Mouse (Mus musculus) hindbrain, embryonic 11.5 days (tissue): ENCODE measurements around the gene Olfr883. TPM values are rescaled to one million over a fixed set of nuclear protein-coding genes. Genes with fewer than 3 reads are reported as not detected.
A peak's percentile ranks its signal among the peaks of the same experiment; 100 is the strongest.

Experiments used
- ATAC-seq: fragments of 200-750 bp; cut with Nextera tagmentation; 2 replicates; pipeline ENCODE4 v1.8.0; 2017; ENCODE audit warnings: mild to moderate bottlenecking, moderate TSS enrichment, moderate library complexity; ENCODE audit not compliant: low FRiP score
- DNase-seq: peaks from one replicate; pipeline ENCODE4 v3.0.0-alpha.2; 2015; ENCODE audit warnings: low spot score
- H3K27ac ChIP-seq: fragments of 300-500 bp; sonication (generic); 2 replicates; pipeline ENCODE4 v1.5.1; 2014; ENCODE audit warnings: mild to moderate bottlenecking, low read depth, low read length
- H3K27me3 ChIP-seq: fragments of 300-500 bp; sonication (generic); 2 replicates; pipeline ENCODE4 v1.6.1; 2014; ENCODE audit warnings: mild to moderate bottlenecking, low read length, moderate library complexity, mixed read lengths; ENCODE audit not compliant: control insufficient read depth, insufficient read depth
- H3K36me3 ChIP-seq: fragments of 300-500 bp; sonication (generic); 2 replicates; pipeline ENCODE4 v1.6.1; 2014; ENCODE audit warnings: mild to moderate bottlenecking, low read length, moderate library complexity, mixed read lengths; ENCODE audit not compliant: control insufficient read depth, insufficient read depth
- H3K4me1 ChIP-seq: fragments of 300-500 bp; sonication (generic); replicated peaks from 2 replicates; pipeline ENCODE4 v1.6.1; 2014; ENCODE audit warnings: low read length, mixed read lengths; ENCODE audit not compliant: control insufficient read depth, insufficient read depth
- H3K4me2 ChIP-seq: fragments of 300-500 bp; sonication (generic); replicated peaks from 2 replicates; pipeline ENCODE4 v1.6.1; 2014; ENCODE audit warnings: mild to moderate bottlenecking, low read depth, low read length
- H3K4me3 ChIP-seq: fragments of 300-500 bp; sonication (generic); 2 replicates; pipeline ENCODE4 v1.5.1; 2014; ENCODE audit warnings: low read depth, low read length
- H3K9ac ChIP-seq: fragments of 300-500 bp; sonication (generic); 2 replicates; pipeline ENCODE4 v1.6.1; 2014; ENCODE audit warnings: low read depth, low read length
- H3K9me3 ChIP-seq: fragments of 300-500 bp; sonication (generic); 2 replicates; pipeline ENCODE4 v1.6.1; 2016; ENCODE audit warnings: low read length; ENCODE audit not compliant: control insufficient read depth
- WGBS: fragments of 180-500 bp; shearing (Covaris S2); extraction: QIAGEN DNeasy Blood & Tissue Kit; methylation state at CpG from one replicate; pipeline ENCODE4 v1.1.7; 2014; 5-methylcytosine and 5-hydroxymethylcytosine counted together
- polyA plus RNA-seq: library from polyadenylated mRNA; unstranded; fragments of >200 nt; fragmentation: Nextera tagmentation; extraction: Ambion mirVana; gene quantifications from 2 replicates; pipeline ENCODE4 v1.2.1, GENCODE M21; 2014

Olfr883 gene
- polyA plus RNA-seq, result not detected in 2 replicates

- Histone ChIP-seq H3K9me3 (no peaks in the 10 kb centered on the region), H3K9ac (no peak within 1 kb of the TSS), H3K4me2 (no peak within 1 kb of the TSS), H3K36me3 (no peaks in the 10 kb centered on the region), H3K27me3 (no peaks in the 10 kb centered on the region), H3K4me1 (no peaks in the 10 kb centered on the region), H3K27ac (no peak within 1 kb of the TSS), H3K4me3 (no peak within 1 kb of the TSS)
- DNase-seq (no peak), ATAC-seq (no peak)
- WGBS, result 87% methylated on average over 1 of the region's 1 CpGs
Observed at GRCm38 (mm10) chr9:38025508-38025907, at the start of gene Olfr883. TSS of gene Olfr883 (plus strand) at chr9:38025808.

GRCm38 (mm10) chr9:37991525-37991924 is 34.1 kb upstream of the Olfr883 start, which contains the start of gene Olfr881:
TSS of gene Olfr881 (plus strand) at chr9:37991825.
- no peak within 1 kb of the TSS for H3K9ac ChIP-seq
- ATAC-seq (no peak), DNase-seq (no peak)
- no peak within 1 kb of the TSS for H3K27ac ChIP-seq
- H3K4me1 ChIP-seq, result no peaks in the 10 kb centered on the region
- no peak within 1 kb of the TSS for H3K4me2 ChIP-seq
- H3K27me3 ChIP-seq, result no peaks in the 10 kb centered on the region
- H3K36me3 ChIP-seq, result no peaks in the 10 kb centered on the region
- H3K4me3 ChIP-seq, result no peak within 1 kb of the TSS
- no peaks in the 10 kb centered on the region for H3K9me3 ChIP-seq

- H3K36me3 ChIP-seq, result no peaks in the 10 kb centered on the region
Observed at GRCm38 (mm10) chr9:37998581-37999204, 26.9 kb upstream of the Olfr883 start.

DNA sequence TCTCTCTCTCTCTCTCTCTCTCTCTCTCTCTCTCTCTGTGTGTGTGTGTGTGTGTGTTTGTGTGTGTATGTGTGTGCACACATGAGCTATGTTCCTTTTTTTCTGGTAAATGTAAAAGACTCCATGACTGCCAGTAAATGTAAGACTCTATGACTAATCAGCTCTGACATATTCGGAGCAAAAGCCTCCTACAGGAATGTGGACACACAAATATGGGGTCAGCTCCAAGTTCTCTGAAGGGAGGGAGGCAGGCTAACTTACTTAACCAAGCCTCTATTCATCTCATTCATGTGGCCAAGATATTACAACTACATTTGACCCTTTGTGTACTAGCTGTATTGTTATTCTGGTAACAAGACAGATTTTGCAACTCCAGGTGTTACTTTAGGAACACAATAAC is 25.6 kb upstream of the Olfr883 start:
- Histone ChIP-seq H3K27me3 (no peaks in the 10 kb centered on the region), H3K4me1 (no peaks in the 10 kb centered on the region), H3K4me3 (no peak overlapping the region), H3K36me3 (no peaks in the 10 kb centered on the region), H3K9ac (no peak overlapping the region), H3K27ac (no peak overlapping the region), H3K4me2 (no peak overlapping the region), H3K9me3 (no peaks in the 10 kb centered on the region)
- 58% methylated on average over 1 of the region's 1 CpGs for WGBS
- ATAC-seq (no peak), DNase-seq (no peak)

More at GRCm38 (mm10) chr9:37998581-37999204, 26.9 kb upstream of the Olfr883 start:
- ATAC-seq (no peak), DNase-seq (peak; percentile 4)
- no peak overlapping the region for H3K4me3 ChIP-seq
- WGBS, result 57% methylated on average over 2 of the region's 2 CpGs
- no peak overlapping the region for H3K4me2 ChIP-seq
- H3K9ac ChIP-seq, result no peak overlapping the region
- no peaks in the 10 kb centered on the region for H3K27me3 ChIP-seq
- no peaks in the 10 kb centered on the region for H3K4me1 ChIP-seq
- H3K9me3 ChIP-seq, result no peaks in the 10 kb centered on the region
- H3K27ac ChIP-seq, result no peak overlapping the region

DNA sequence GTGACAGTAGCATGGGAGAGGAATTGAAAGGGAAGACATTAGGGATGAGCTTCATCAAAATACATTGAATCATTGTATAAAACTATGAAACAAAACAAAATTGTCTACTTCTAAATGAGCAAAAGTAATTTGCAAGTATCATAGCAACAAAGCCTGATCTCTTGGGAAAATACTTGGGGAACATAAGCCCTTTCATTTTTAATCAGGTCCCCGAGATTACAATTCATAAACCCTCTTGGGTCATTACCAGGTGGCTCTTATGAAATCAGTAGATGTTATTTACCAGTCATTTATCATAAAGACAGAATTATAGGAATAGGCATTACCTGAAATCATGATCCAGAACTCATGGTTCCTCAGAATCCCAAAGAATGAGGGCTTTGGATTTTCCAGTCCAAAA is 20.6 kb downstream of the Olfr883 start, which contains the start of gene Olfr884:
Gene Olfr884, plus strand, starts transcription at position 301 of the 400 bp plus-strand sequence.
- DNase-seq, result no peak
- ATAC-seq, result no peak
- Histone ChIP-seq H3K9ac (no peak within 1 kb of the TSS), H3K9me3 (no peaks in the 10 kb centered on the region), H3K4me3 (no peak within 1 kb of the TSS), H3K27me3 (no peaks in the 10 kb centered on the region), H3K4me1 (no peaks in the 10 kb centered on the region), H3K4me2 (no peak within 1 kb of the TSS), H3K27ac (no peak within 1 kb of the TSS), H3K36me3 (no peaks in the 10 kb centered on the region)
- 73% methylated on average over 1 of the region's 1 CpGs for WGBS

DNA sequence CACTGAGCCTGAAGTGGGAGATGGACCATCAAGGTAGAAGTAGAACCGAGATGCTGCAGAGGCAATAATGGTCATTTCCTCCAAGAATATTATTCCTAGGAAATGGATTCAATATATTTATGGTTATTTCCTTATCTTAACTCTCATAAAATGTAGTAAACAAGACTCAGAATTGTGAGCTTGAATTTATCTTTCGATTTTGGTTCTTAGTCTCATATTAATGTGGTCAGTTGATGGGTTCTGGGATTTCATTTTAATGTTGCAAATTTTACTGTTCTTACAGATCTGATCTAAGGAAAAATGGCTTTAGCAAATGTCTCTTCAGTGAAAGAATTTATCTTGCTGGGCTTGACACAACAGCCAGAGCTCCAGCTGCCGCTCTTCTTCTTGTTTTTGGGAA is 35.4 kb downstream of the Olfr883 start, which contains the start of gene Olfr885:
Gene Olfr885, plus strand, starts transcription at position 301 of the 400 bp plus-strand sequence.
- H3K4me2 ChIP-seq, result no peak within 1 kb of the TSS
- H3K4me1 ChIP-seq, result no peaks in the 10 kb centered on the region
- no peak within 1 kb of the TSS for H3K4me3 ChIP-seq
- 89% methylated on average over 3 of the region's 3 CpGs for WGBS
- H3K27me3 ChIP-seq, result no peaks in the 10 kb centered on the region
- H3K36me3 ChIP-seq, result no peaks in the 10 kb centered on the region
- no peaks in the 10 kb centered on the region for H3K9me3 ChIP-seq
- no peak within 1 kb of the TSS for H3K27ac ChIP-seq
- ATAC-seq (no peak), DNase-seq (no peak)
- no peak within 1 kb of the TSS for H3K9ac ChIP-seq

Other genes starting within 250 kb of the Olfr883 start
- not detected in 2 replicates for gene Olfr876, start 222.8 kb upstream of the Olfr883 start, polyA plus RNA-seq
- gene Olfr877, start 171.5 kb upstream of the Olfr883 start, polyA plus RNA-seq, result 0.11 TPM in 1 of 2 replicates, not detected in the other
- not detected in 2 replicates for gene Olfr145, start 129.1 kb upstream of the Olfr883 start, polyA plus RNA-seq
- gene Olfr878, start 108.0 kb upstream of the Olfr883 start, polyA plus RNA-seq, result not detected in 2 replicates
- gene Olfr881, start 34.0 kb upstream of the Olfr883 start, polyA plus RNA-seq, result not detected in 2 replicates
- gene Olfr884, start 20.7 kb downstream of the Olfr883 start, polyA plus RNA-seq, result not detected in 2 replicates
- not detected in 2 replicates for gene Olfr885, start 35.5 kb downstream of the Olfr883 start, polyA plus RNA-seq
- gene Olfr887, start 58.3 kb downstream of the Olfr883 start, polyA plus RNA-seq, result not detected in 2 replicates
- gene Olfr888, start 82.3 kb downstream of the Olfr883 start, polyA plus RNA-seq, result not detected in 2 replicates
- gene Olfr889, start 89.4 kb downstream of the Olfr883 start, polyA plus RNA-seq, result 0.06 and 0.14 TPM in 2 replicates
- not detected in 2 replicates for gene Olfr890, start 116.7 kb downstream of the Olfr883 start, polyA plus RNA-seq
- gene Olfr891, start 155.0 kb downstream of the Olfr883 start, polyA plus RNA-seq, result not detected in 2 replicates
- gene Olfr893, start 182.6 kb downstream of the Olfr883 start, polyA plus RNA-seq, result not detected in 2 replicates
- gene Olfr894, start 192.2 kb downstream of the Olfr883 start, polyA plus RNA-seq, result not detected in 2 replicates
- gene Olfr143, start 227.0 kb downstream of the Olfr883 start, polyA plus RNA-seq, result not detected in 2 replicates
- not detected in 2 replicates for gene Olfr895, start 242.0 kb downstream of the Olfr883 start, polyA plus RNA-seq